Mouse (Mus musculus) liver, adult 2 months (tissue): ENCODE data around the gene Gm10283. TPM values are rescaled to one million over a fixed set of nuclear protein-coding genes. Genes with fewer than 3 reads are reported as not detected.

ENCODE experiments used
- DNase-seq: peaks from one replicate; pipeline ENCODE4 v3.0.0-alpha.2; 2011; ENCODE audit warnings: low read depth, low spot score; ENCODE audit errors: extremely low read depth
- H3K27ac ChIP-seq: fragments of 200-500 bp; replicated peaks from 2 replicates; pipeline ENCODE4 v1.5.1; 2012; ENCODE audit warnings: low read depth, mild to moderate bottlenecking, control low read depth, inconsistent platforms, low read length; ENCODE audit not compliant: insufficient read depth
- H3K27me3 ChIP-seq: fragments of 200-500 bp; 2 replicates; pipeline ENCODE4 v1.6.1; 2012; ENCODE audit warnings: mild to moderate bottlenecking, moderate library complexity, low read length, inconsistent platforms; ENCODE audit not compliant: control insufficient read depth, insufficient read depth
- H3K36me3 ChIP-seq: fragments of 200-500 bp; 2 replicates; pipeline ENCODE4 v1.6.1; 2012; ENCODE audit warnings: low read length, inconsistent platforms; ENCODE audit not compliant: control insufficient read depth, insufficient read depth
- H3K4me1 ChIP-seq: fragments of 200-500 bp; 2 replicates; pipeline ENCODE4 v1.6.1; 2011; ENCODE audit warnings: low read length; ENCODE audit not compliant: control insufficient read depth, insufficient read depth
- H3K4me3 ChIP-seq: fragments of 200-500 bp; 2 replicates; pipeline ENCODE4 v1.5.1; 2011; ENCODE audit warnings: low read depth, mild to moderate bottlenecking, control low read depth, low read length, moderate library complexity; ENCODE audit not compliant: insufficient read depth
- H3K79me2 ChIP-seq: fragments of 200-500 bp; 2 replicates; pipeline ENCODE4 v1.6.1; 2012; ENCODE audit warnings: inconsistent platforms, mild to moderate bottlenecking, low read length, moderate library complexity; ENCODE audit not compliant: control insufficient read depth, insufficient read depth
- H3K9ac ChIP-seq: fragments of 200-500 bp; 2 replicates; pipeline ENCODE4 v1.6.1; 2012; ENCODE audit warnings: low read depth, mild to moderate bottlenecking, control low read depth, inconsistent platforms, low read length
- CTCF ChIP-seq: fragments of 200-500 bp; IDR thresholded peaks from 2 replicates; pipeline ENCODE4 v1.5.1; 2011; ENCODE audit warnings: low read depth, low read length, control low read depth
- POLR2A ChIP-seq: fragments of 200-500 bp; IDR thresholded peaks from 2 replicates; pipeline ENCODE4 v1.6.1; 2011; ENCODE audit warnings: low read length, control low read depth; ENCODE audit not compliant: insufficient read depth; ENCODE audit errors: extremely low read depth
- WGBS: fragments of 180-500 bp; shearing (Covaris S2); methylation state at CpG from one replicate; pipeline ENCODE4 v1.1.7; 2018; 5-methylcytosine and 5-hydroxymethylcytosine counted together
- polyA plus RNA-seq: library from polyadenylated mRNA; depleted of rRNA; stranded (reverse); fragments of >200 nt; gene quantifications from 2 replicates; pipeline ENCODE4 v1.2.3, GENCODE M21; 2012; rRNA removed
- total RNA-seq: library from RNA; depleted of rRNA; stranded (reverse); fragments of >200 nt; gene quantifications from 2 replicates; pipeline ENCODE4 v1.2.3, GENCODE M21; 2014; rRNA removed

Gm10283 gene
- total and polyA plus RNA-seq, 2 experiments: not detected

DNA sequence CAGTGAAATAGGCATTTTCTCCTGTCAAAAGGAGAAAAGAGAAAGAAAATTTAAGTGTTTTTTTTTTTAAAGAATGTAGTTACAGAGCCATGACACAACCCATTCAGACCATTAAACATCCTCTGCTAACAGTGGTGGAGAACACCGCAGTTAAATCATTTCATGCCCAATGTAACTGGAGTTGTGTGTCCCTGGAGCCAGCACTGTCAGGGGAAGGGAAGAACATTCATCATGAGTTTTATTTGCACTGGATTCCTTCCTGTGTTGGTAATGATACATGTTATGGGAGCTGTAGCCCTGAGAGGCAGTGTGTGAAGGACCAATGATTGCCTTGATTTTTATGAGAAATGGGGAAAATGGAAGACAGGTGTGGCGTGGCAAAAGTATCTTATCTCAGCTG lies 116.4 kb downstream of the Gm10283 start:
- WGBS: 84% methylated on average over 2 of the region's 2 CpGs
- H3K4me1 ChIP-seq: no peaks in the 10 kb centered on the region

More for the DNA sequence above, 116.4 kb downstream of the Gm10283 start:
- DNase-seq: no peak
- H3K27ac ChIP-seq: no peak overlapping the region
- no peaks in the 10 kb centered on the region for H3K79me2 ChIP-seq
- no peak overlapping the region for H3K9ac ChIP-seq
- H3K36me3 ChIP-seq: no peaks in the 10 kb centered on the region
- H3K27me3 ChIP-seq: no peaks in the 10 kb centered on the region
- TF ChIP-seq CTCF (no peak), POLR2A (no peak)
- no peak overlapping the region for H3K4me3 ChIP-seq

Other genes with a start within 250 kb of the Gm10283 start
- gene Aadat, start 2.7 kb upstream of the Gm10283 start, total RNA-seq: 87.5 and 99.7 TPM in 2 replicates
- 80.1 and 91.1 TPM in 2 replicates for gene Aadat, start 2.7 kb upstream of the Gm10283 start, polyA plus RNA-seq
- 0.09 and 0.20 TPM in 2 replicates for gene Mfap3l, start 129.6 kb upstream of the Gm10283 start, total RNA-seq
- 0.09 and 0.11 TPM in 2 replicates for gene Mfap3l, start 129.6 kb upstream of the Gm10283 start, polyA plus RNA-seq